Mouse (Mus musculus) urinary bladder, postnatal 0 days (tissue): Measurements from ENCODE around the gene Tmem254a. TPM values are rescaled to one million over a fixed set of nuclear protein-coding genes. Genes with fewer than 3 reads are reported as not detected.

Experiments
- polyA plus RNA-seq: library from polyadenylated mRNA; unstranded; fragments of >200 nt; fragmentation: Nextera tagmentation; extraction: Ambion mirVana; gene quantifications from 2 replicates; pipeline ENCODE4 v1.2.1, GENCODE M21; 2015

The Tmem254a gene
- 2.7 and 3.7 TPM in 2 replicates for polyA plus RNA-seq

DNA sequence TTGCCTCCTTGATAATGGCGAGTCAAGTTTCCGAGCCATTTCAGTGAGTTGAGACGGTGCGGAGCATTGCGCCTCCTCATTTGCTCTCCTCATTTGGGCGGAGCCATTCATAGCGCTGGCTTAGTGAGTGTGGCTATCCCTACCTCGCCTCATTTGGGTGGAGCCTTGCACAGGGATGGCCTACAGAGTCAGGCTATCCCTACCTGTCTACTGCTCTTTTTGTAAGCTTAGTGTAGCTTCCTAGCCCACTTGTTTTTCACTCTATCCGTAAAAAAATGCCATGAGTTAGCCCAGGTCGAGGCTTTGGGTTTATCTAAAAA is at the start of gene Tmem254a:
TSS of gene Tmem254a (minus strand) at position 111 of the 320 bp plus-strand sequence.

DNA sequence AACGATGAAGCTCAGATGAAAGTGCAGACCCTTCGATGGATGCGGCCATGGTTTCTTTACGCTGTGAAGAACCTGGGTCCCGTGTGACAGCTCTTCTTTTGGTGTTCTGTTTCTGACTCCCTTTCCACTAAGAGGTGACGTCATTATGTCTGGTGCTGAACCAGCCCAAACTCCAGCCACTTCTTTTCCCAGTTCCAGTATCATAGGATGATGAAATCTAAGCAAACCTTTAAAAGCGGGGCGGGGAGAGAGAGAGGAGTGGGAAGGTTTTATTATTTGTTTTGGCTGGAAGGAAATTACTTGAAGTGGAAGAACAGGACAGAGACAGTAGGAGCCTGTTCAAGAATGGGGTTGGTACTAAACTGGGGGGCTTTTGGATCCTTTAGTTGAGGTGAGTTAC is 10.5 kb upstream of the Tmem254a start, which contains the start of gene Cphx1:
TSS of gene Cphx1 (plus strand) at position 301 of the 400 bp plus-strand sequence.

DNA sequence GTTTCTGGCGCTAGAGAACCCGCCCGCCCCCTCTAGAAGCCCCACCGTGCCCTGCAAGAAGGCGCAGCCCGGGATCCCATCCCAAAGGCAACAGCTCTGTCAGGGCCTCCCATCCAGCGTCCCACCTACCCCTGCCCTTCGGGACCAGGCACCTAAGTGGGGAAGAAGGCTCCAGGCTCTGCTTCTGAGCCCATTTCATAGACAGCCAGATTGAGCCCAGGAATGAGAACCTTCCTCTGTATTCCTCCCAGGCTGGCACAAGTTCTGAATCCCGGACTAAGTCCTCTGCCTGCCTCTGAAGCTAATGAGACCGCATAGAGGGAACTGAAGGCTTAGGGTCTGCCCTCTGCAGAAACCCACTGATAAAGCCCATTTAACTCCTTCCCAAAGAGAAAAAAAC is 24.5 kb downstream of the Tmem254a start, which contains the start of gene Plac9a:
TSS of gene Plac9a (minus strand) at position 101 of the 400 bp plus-strand sequence.

Other genes starting within 250 kb of the Tmem254a start
- 12.9 and 13.3 TPM in 2 replicates for gene Ppif, start 233.5 kb downstream of the Tmem254a start, polyA plus RNA-seq
- 19.2 and 19.6 TPM in 2 replicates for gene Zcchc24, start 158.6 kb downstream of the Tmem254a start, polyA plus RNA-seq
- 30.5 and 33.0 TPM in 2 replicates for gene Anxa11, start 85.5 kb downstream of the Tmem254a start, polyA plus RNA-seq
- gene Plac9a, start 24.6 kb downstream of the Tmem254a start, polyA plus RNA-seq: 7.1 and 9.6 TPM in 2 replicates
- gene Cphx1, start 10.6 kb upstream of the Tmem254a start, polyA plus RNA-seq: not detected in 2 replicates
- gene Duxbl1, start 50.9 kb upstream of the Tmem254a start, polyA plus RNA-seq: 1.3 and 2.0 TPM in 2 replicates
- 146 and 171 TPM in 2 replicates for gene Gm9780, start 115.0 kb upstream of the Tmem254a start, polyA plus RNA-seq
- gene Tmem254c, start 139.7 kb upstream of the Tmem254a start, polyA plus RNA-seq: 55.7 and 56.5 TPM in 2 replicates
- gene Cphx2, start 153.8 kb upstream of the Tmem254a start, polyA plus RNA-seq: not detected in 2 replicates
- not detected in 2 replicates for gene Cphx3, start 154.6 kb upstream of the Tmem254a start, polyA plus RNA-seq
- gene Duxbl2, start 190.7 kb upstream of the Tmem254a start, polyA plus RNA-seq: 1.4 TPM in 2 replicates